8 mouse cellular contexts compared by ENCODE assay signal in the genomic region with DNA sequence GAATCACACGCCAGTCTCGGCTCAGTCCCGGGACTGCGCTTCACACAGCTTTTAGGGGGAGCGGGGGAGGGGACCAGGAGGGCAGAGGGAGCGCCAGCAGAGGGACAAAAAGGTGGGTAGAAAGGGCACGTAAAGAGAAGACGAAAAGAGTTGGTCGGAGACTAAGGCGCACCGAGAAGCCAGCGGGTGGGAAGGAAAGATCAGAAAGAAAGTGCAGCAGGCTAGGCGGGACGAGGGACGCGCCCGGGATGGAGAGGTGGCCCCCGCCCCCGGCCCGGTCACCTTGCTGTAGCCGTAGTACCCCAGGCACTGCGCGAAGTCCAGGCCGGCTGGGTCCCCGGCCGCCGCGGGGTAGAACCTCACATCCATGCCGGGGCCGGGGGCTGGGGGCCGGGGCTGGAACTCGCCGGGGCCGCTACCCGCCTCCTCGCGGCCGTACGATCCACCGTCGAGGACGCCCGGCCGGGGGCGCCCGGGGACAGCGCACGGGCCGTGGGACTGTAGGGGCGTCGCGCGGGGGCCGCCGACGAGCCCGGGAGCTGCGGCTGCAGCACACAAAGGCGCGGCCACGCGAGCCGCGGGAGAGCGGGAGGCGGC. TPM values are rescaled to one million over a fixed set of nuclear protein-coding genes. Genes with fewer than 3 reads are reported as not detected.
DNase-seq lines count a peak whose midpoint lies in the region; ATAC-seq lines count a peak whose summit lies in the region.

No protein-coding gene starts in this region.

- peak overlapping the region; percentile 78 for H3K27ac ChIP-seq in embryonic facial prominence, embryonic 13.5 days
- H3K27ac ChIP-seq in hindbrain, embryonic 10.5 days = peak overlapping the region; percentile 99
- no peak overlapping the region; the same call in 1 of the 2 replicates for H3K27ac ChIP-seq in liver, embryonic 11.5 days (ENCODE audit: low read depth, low read length)
- H3K27ac ChIP-seq in neural tube, embryonic 13.5 days (replicated peaks) = peak overlapping the region; percentile 99

- H3K9me3 ChIP-seq in embryonic facial prominence, embryonic 13.5 days = no peaks in the 10 kb centered on the region
- H3K9me3 ChIP-seq in hindbrain, embryonic 10.5 days = no peaks in the 10 kb centered on the region
- H3K9me3 ChIP-seq in liver, embryonic 11.5 days (ENCODE audit: control insufficient read depth, low read length) = no peaks in the 10 kb centered on the region
- no peaks in the 10 kb centered on the region for H3K9me3 ChIP-seq in neural tube, embryonic 13.5 days

- H3K4me1 ChIP-seq in embryonic facial prominence, embryonic 13.5 days = peaks cover 32% of the 10 kb centered on the region
- peaks cover 54% of the 10 kb centered on the region for H3K4me1 ChIP-seq in hindbrain, embryonic 10.5 days (replicated peaks)
- peaks cover 2% of the 10 kb centered on the region; the same call in 1 of the 2 replicates for H3K4me1 ChIP-seq in liver, embryonic 11.5 days (replicated peaks; ENCODE audit: control insufficient read depth, insufficient read depth, low read length)
- peaks cover 51% of the 10 kb centered on the region for H3K4me1 ChIP-seq in neural tube, embryonic 13.5 days (replicated peaks)

- H3K27me3 ChIP-seq in embryonic facial prominence, embryonic 13.5 days = peaks cover 8% of the 10 kb centered on the region
- H3K27me3 ChIP-seq in hindbrain, embryonic 10.5 days (ENCODE audit: insufficient read depth, poor library complexity, severe bottlenecking) = peaks cover 9% of the 10 kb centered on the region
- H3K27me3 ChIP-seq in liver, embryonic 11.5 days (replicated peaks; ENCODE audit: control insufficient read depth, insufficient read depth, low read length) = peaks cover 43% of the 10 kb centered on the region
- no peaks in the 10 kb centered on the region; the same call in 1 of the 2 replicates for H3K27me3 ChIP-seq in neural tube, embryonic 13.5 days

- H3K36me3 ChIP-seq in embryonic facial prominence, embryonic 13.5 days = no peaks in the 10 kb centered on the region
- H3K36me3 ChIP-seq in hindbrain, embryonic 10.5 days = peaks cover 13% of the 10 kb centered on the region; the same call in 1 of the 2 replicates
- H3K36me3 ChIP-seq in liver, embryonic 11.5 days (ENCODE audit: control insufficient read depth, insufficient read depth, low read length) = no peaks in the 10 kb centered on the region
- no peaks in the 10 kb centered on the region for H3K36me3 ChIP-seq in neural tube, embryonic 13.5 days

- under 1% methylated on average over 45 of the region's 66 CpGs for WGBS in embryonic facial prominence, embryonic 13.5 days
- under 1% methylated on average over 62 of the region's 66 CpGs for WGBS in hindbrain, embryonic 10.5 days
- WGBS in liver, embryonic 11.5 days = under 1% methylated on average over 36 of the region's 66 CpGs
- 1% methylated on average over 47 of the region's 66 CpGs for WGBS in neural tube, embryonic 13.5 days

- peak overlapping the region; percentile 89 for H3K9ac ChIP-seq in embryonic facial prominence, embryonic 13.5 days
- peak overlapping the region; percentile 53 for H3K9ac ChIP-seq in liver, embryonic 11.5 days (ENCODE audit: low read depth, low read length)
- H3K9ac ChIP-seq in neural tube, embryonic 13.5 days = peak overlapping the region; percentile 97

- peak overlapping the region; percentile 83 for H3K4me2 ChIP-seq in embryonic facial prominence, embryonic 13.5 days
- peak overlapping the region; percentile 75 for H3K4me2 ChIP-seq in liver, embryonic 11.5 days
- peak overlapping the region; percentile 75 for H3K4me2 ChIP-seq in neural tube, embryonic 13.5 days

- H3K4me3 ChIP-seq in embryonic facial prominence, embryonic 13.5 days = peak overlapping the region; percentile 73
- peak overlapping the region; percentile 80 for H3K4me3 ChIP-seq in hindbrain, embryonic 10.5 days
- H3K4me3 ChIP-seq in liver, embryonic 11.5 days (ENCODE audit: low read depth, low read length) = peak overlapping the region; percentile 62
- H3K4me3 ChIP-seq in neural tube, embryonic 13.5 days = peak overlapping the region; percentile 82

- peak; percentile 9 to 30 for DNase-seq in lung, adult 18-20 months
- no peak for DNase-seq in lung, postnatal 25 days (ENCODE audit: low spot score)
- DNase-seq in hindbrain, embryonic 10.5 days (ENCODE audit: low spot score) = peak; percentile 56
- DNase-seq in liver, embryonic 11.5 days (ENCODE audit: low spot score) = no peak
- no peak for DNase-seq in urinary bladder, postnatal 36 days (ENCODE audit: low spot score in 2 of 2)
- DNase-seq in T-cell, adult 2 months (ENCODE audit: low spot score) = no peak

- peak; percentile 67 for ATAC-seq in embryonic facial prominence, embryonic 13.5 days (ENCODE audit: insufficient number of reproducible peaks, insufficient read depth, low FRiP score, low TSS enrichment, low read depth)
- peak; percentile 34; the same call in 1 of the 2 replicates for ATAC-seq in liver, embryonic 11.5 days (replicated peaks; ENCODE audit: low FRiP score)
- ATAC-seq in neural tube, embryonic 13.5 days (ENCODE audit: low read depth) = peak; percentile 69

RNA-seq across cellular contexts. Expression of a gene that starts 0.5 kb away (rescaled TPM):
- 5.0 and 8.1 TPM in 2 replicates for polyA plus RNA-seq in embryonic facial prominence, embryonic 13.5 days (2015; fragmentation: Nextera tagmentation; extraction: Ambion mirVana)
- polyA plus RNA-seq in hindbrain, embryonic 10.5 days (2016; fragmentation: Nextera tagmentation; extraction: Ambion mirVana) = 15.0 and 24.4 TPM in 2 replicates
- polyA plus RNA-seq in liver, embryonic 11.5 days (2014; fragmentation: Nextera tagmentation; extraction: Ambion mirVana) = 1.8 TPM in 2 replicates
- polyA plus RNA-seq in neural tube, embryonic 13.5 days (2015; fragmentation: Nextera tagmentation; extraction: Ambion mirVana) = 35.3 and 39.2 TPM in 2 replicates

Comparison
In these comparisons a context has a peak if more than half of its experiments do, and no peak if none do; other contexts are left out.
1. DNase-seq: peak in lung, adult 18-20 months (2 of 2) and hindbrain, embryonic 10.5 days (single experiment); none in lung, postnatal 25 days (single experiment), liver, embryonic 11.5 days (single experiment), urinary bladder, postnatal 36 days (0 of 2) and T-cell, adult 2 months (single experiment).
2. Peak in every context shown above with its lines, with median percentiles within 50 percentile points of each other: ATAC-seq, H3K4me2 ChIP-seq, H3K4me3 ChIP-seq and H3K9ac ChIP-seq.